Mouse (Mus musculus) left cerebral cortex, adult 18-20 months (tissue): Measurements from ENCODE around the gene Rftn1. TPM values are rescaled to one million over a fixed set of nuclear protein-coding genes. Genes with fewer than 3 reads are reported as not detected.
A peak's percentile ranks its signal among the peaks of the same experiment; 100 is the strongest.

Experiments used
- DNase-seq, 2 experiments: peaks; one replicate each; pipeline ENCODE4 v3.0.0; 2021 to 2022; ENCODE audit warnings: low spot score in 2 of 2, mixed read lengths in 1 of 2
- total RNA-seq, 2 experiments: library from RNA; stranded (reverse); gene quantifications; 2 replicates each; pipeline ENCODE4 v1.2.3; 2021

Rftn1 gene
- total RNA-seq, 2 experiments from 2014 or later, result 9.8 to 10.0 TPM

DNA sequence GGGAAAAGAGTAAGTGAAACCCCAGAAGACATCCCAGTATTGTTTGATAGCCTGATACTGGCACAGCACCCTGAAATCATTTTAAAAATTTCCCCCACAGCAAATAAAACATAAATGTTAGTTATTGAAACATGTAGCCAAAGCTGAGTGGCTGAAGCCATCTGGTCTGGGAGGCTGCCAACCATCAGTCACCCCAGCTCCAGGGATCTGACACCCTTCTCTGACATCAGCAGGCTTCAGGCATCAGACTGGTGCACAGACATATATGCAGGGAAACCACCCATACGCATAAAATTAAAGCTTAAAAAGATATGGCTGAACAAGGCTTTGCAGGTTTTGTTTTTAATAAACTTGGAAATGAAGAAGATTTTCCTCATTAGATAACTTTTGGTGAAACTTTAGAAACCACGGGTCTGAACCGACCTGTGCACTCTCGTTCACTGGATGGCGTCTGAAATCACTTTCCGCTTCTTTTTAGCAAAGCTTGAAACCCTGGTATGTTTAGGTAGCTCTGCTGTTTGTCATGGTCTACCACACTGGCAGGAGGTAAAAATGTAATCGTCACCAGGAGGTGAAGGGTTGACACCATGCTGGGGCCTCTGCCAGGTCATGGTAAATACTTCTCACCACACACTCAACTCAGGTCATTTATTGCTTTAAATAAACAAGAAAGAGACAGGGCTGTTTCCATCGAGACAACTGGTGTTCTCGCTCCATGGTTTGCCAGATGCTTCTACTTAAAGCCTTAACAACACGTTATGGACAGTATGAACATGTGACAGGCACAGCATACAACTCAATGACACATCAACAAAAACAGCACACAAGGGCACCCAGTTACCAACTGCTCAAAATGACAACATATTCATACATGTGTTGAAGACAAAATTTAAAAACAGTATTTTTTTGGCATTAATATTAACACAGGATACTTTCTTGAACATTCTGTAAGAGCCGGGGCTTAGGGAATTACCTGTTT lies 197.6 kb downstream of the Rftn1 start:
- DNase-seq, result no peak

DNA sequence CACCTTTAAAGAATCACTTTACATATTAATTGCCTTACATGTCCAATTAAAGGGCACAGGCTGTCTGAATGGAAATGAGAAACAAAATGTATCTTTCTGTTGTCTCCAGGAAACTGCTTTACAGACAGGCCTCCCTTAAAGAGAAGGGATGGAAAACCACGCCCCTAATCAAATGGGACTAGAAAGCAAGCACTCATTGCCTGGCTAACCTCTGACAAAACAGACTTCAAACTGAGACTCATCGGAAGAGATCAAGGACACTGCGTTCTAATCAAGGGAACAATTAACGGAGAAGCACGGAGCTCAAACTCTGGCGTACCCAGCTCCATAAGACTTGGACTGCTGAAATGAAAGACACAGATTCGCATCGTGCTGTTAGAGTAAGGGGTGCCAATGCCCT lies 200.9 kb downstream of the Rftn1 start:
- DNase-seq, result no peak

DNA sequence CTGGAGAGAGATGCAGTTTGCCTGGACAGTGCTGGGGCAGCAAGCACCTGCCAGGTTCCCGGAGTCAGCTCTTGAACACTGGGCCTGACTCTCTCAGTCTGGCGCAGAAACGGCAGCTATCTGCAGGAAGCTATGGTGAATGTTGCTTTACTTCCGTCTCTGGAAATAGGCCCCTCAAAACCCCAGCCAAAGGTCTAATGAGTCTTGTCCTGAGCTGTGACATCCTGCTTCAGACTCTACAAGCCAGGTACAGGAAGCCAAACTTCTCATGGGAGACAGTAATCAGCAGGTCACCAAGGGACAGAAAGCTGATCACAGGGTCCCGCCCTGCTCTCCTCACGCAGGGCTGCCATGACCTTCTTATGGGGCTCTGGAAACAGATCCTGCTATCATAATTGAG lies 203.4 kb downstream of the Rftn1 start:
- DNase-seq, result no peak

DNA sequence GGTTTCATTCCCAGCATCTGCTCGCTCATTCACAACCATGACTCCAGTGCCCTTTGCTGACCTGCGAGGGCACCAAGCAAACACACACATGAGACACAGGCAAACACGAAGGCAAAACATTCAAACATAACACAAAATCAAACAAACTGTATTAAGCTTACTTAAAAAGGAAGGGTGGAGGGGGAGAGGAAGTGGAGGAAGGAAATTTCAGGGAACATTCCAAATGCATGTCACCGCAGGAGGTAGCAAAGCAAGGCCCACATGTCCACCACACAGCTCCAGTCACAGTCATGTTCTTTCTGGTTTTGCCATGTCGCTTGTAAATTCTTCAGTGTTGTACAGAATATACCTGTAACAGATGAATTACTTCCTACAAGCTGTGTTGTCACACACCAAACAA lies 207.0 kb downstream of the Rftn1 start:
- no peak for DNase-seq

DNA sequence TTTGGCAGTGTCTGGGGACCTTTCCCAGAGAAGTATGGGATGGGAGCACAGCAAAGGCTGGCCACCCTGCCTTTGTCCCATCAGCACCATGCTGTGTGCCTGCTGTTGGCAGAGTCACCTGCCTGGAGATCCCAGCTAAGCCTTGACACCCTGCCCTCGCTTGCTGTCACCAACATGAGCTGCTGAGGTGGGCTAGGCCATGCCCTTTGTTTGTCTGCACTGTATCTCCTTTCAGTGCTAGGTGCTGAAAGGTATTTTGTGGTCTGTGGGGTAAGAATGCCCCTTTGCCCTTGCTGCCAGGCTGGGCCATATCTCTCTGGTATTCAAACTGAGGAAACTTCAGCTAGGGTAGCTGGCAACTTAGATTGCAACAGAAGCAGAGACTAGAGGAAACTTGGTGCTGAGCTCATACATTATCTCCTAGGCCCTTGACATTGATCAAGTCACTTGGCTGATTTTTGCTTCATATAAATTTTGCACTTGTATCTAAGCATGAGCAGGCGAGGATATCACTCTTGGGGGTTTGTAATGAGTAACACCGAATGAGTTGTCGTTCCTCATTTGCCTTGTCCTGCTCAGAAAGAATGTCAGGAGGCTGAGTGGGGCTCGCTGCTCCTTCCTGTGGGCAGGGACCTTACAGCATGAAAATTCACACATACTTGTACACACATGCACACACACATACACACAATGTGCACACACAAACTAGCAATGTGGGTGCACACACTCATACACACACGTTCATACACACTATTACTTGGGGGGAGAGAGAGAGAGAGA lies 207.7 kb downstream of the Rftn1 start:
- DNase-seq, result no peak

DNA sequence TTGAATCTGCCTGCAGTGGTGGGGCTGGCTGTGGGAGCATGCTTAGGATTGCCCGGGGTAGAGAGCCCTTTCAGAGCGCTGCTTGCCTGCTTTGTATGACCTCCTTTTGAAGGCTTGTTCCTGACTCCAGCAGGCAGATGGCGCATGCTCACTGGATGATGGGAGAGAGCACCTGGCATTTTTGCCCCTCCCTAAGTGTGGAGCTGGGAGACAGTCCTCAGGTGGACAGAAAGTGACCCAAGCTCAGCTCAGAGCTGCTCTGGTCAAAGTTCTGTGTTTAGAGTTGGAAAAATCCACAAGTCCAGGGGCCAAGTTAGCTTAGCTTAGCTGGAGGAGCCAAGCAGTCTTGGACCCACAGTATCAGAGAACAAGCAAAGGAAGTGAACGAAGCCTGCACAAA lies 208.9 kb downstream of the Rftn1 start:
- no peak for DNase-seq

DNA sequence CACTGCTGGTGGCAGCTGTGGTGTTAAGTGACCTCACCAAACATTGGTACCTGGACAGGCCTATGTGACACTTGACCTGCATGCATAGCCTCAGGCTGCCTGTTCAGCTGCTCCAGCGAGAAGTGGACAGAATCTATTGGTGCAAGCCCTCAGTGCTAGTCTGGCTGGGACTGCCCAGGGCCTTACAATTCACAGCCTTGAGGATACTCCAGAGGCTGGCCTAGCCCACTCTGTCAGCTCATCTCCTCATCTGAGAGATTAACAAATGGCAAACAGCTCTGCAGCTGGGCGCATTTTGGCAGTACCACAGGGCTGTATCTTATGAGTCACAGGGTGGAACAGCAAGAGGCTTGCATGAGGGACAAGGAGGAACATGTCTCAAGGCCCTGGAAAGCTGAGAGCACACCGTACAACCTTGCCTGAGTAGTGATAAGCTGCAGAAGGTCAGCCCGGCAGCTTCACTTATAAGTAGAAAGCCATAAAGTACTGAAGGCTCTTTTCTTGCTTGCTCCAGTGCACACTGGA lies 210.7 kb downstream of the Rftn1 start:
- DNase-seq, result no peak

DNA sequence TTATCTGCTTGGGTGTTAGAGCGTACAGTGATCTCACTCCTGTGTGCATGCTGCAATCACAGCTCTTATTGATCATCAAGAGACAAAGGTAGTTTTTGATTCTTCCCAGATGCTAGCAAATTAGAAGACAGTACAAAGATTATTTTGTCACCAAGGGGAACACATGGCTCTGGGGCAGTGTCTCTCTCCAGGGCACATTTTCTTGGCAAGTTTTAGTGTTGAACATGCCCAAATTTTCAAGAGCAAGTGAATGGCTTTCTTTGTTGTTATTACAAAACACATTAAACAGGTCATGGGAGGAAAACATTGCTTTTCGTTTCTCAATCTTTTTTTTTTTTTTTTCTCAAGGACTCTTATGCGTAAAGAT lies 213.1 kb downstream of the Rftn1 start:
- DNase-seq, result no peak

DNA sequence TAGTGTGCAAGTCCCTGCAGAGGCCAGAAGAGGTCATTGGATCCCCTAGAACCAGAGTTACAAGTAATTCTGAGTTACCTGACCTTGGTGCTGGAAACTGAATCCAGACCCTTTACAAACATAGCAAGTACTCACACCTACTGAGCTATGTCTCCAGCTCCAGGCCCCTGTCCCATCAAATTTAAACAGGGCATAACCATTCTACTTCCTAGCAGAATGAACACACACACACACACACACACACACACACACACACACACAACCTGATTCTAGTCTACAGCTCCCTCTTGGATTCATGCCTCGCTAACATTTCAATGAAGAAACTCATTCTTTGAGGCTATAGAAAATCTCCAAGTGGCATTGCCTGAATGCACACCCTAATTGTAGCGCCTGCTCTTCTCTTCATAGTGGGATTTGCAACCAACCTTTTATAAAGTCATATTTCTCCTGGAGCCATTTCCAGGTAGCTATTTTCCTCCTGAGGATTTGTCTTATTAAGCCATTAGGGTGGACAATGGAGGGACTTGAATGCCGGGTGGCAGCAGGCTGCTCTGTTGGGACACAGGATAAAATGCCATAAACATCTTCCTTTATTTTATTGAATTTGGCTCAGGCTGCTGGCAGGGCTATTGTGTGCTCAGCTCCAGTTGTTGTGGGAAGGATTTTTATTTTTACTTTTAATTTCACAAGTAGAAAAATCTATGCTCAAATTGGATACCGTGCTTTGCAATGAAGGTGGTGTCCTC lies 213.6 kb downstream of the Rftn1 start:
- DNase-seq, result no peak

DNA sequence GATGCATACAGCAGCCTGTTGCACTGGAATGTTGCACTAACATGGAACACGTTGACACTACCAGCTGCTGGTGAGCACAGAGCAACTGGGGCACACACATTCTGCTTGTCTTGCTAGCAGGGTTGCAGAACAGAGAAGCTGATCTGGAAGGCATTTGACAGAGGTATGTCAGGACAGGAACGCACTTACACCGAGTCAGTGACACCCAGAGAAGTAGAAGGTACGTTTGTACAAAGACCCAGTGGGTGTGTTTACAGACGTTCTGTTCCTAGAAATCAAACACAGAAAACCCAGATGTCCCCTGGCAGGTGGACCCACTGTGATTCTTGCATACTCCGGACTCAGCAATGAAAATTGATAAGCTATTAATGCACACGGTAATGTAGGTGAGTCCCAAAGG lies 215.0 kb downstream of the Rftn1 start:
- DNase-seq, result no peak

DNA sequence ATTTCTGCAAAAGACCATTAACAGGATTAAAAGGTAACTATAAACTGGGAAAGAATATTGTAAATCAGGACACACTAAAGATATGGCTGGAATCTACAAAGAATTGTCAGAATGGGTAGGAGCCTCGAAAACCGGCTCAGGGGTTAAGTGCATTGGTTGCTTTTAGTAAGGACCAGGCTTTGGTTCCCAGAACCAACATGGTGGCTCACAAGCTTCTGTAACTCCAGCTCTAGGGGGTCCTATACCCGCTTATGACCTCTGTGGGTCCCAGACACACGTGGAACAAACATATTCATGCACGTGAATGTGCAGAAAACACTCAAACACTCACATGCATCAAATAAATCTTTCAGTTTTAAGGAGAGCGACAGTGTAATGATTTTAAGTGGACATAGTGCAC lies 215.5 kb downstream of the Rftn1 start:
- no peak for DNase-seq

DNA sequence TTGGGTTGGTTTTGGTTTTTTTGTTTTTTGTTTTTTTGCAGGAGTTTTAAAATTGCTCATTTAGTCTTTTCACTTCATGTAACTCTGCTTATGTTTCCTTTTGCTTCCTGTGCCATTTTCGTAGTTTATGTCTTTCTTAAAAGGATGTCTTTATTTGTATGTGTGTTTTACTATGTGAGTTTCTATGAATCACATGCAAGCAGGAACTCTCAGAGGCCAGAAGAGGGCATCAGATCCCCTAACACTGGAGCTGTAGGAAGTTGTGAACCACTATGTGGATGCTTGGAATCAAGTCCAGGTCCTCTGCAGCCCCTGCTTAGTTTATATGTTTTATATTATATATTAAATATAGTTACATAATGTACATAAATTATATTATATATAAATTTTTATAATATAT lies 218.3 kb downstream of the Rftn1 start:
- no peak for DNase-seq

DNA sequence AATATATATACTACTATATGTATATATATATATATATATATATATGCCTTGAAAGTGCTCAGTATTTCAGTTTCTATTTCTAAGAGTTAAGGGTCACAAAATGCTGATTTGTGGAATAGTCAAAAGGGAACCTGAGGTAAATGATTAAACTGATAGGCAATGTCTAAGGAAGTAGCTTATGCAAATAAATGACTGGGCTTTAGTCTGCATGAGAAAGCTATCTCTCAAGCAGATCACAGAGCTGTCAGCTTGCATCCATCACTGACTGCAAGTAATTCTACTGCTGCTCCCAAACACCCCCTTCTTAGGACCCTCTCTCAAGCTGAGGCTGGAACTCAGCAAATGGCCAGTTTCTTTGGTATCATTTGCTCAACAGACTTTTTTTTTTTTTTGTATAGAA lies 219.4 kb downstream of the Rftn1 start:
- DNase-seq, result no peak

DNA sequence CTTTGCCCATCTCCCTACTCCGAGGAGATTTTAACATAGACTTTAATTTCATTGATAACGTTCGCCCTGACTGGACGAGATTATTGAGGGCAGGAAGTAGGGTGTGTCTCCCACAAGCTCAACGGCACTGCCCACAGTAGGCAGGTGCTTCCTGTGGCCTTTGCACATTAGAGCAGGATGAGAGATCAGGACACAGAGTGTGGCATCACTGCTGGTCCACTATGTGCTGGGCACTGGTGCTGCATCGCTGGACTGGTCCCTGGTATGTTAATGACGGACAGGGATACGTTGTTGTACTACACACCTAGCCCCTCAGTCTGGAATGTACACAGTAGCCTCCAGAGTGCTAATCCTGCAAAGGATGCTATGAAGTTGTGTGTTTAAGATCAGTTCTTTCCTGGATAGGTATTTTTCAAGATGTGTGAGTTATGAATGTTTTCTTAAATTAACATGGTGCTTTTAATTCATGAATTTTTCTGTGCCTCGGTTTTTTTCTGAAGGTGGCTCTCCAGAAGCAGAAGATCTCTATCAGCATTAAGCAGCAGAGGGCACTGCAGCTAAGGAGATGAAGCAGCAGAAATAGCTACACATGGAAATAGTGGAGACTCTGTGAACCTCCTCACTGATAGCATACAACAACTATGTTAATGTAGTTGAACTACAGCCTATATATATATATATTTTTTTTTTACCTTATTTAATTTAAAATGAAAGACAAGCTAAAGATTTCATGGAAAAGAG lies 221.8 kb downstream of the Rftn1 start:
- peak; percentile 59 to 65 for DNase-seq

DNA sequence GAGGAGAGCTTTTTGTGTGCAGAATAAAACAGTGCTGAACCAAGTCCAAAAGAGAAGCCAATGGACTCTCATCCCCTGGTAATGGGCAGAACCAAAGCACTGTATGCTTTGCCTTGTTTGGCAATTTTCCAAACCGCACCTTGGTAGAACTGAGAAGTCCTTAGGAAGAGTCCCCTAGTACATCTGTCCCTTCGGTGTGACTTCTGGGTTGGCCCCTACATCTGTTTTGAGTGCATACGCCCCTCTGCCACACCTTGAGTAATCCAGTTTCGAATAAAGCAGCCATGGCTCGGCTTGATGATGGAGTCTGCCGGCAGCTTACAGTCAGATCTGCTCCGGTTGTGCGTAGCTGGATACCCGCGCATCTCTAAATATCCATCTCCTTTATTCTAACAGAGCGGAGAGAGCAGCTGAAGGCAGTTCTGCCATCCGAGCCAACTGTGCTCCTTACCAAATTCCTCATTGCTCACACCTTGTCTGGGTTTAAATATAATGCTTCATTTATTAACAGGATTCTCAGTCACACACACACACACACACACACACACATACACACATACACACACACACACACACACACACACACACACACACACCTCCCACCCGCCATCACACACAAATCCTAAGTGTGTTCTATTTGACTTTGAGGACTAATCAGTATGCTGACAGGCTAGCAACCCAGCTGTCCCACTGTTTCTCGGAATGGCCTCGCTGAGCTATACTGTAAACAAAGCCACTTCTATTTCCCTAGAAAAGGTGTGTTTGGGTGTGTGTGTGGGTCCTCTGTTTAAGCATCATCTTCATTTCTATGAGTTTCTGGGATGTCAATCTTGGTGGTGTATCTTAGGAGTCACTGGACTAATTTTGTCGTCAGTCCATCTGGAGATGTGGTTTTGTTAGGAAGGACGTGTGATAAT lies 224.4 kb downstream of the Rftn1 start:
- no peak for DNase-seq

DNA sequence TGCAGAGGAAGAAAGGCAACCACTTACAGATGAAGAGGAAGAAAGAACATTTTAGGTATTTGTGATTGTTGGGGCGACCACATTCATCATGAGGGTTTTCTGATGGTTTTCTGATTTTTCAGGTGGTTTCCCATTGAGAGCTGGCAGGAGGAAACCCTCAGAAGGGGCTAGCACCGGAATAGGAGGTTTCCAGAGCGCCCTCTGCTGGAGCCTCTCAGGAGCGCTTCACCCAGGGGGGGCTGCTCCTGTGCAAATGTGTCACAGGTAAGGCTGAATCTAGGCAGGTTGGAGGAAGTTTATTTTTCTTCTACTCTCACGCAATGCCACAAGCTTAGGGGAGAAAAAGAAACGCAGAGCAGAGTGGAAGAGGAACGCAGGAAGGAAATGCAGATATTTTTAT lies 225.4 kb downstream of the Rftn1 start:
- DNase-seq, result no peak

DNA sequence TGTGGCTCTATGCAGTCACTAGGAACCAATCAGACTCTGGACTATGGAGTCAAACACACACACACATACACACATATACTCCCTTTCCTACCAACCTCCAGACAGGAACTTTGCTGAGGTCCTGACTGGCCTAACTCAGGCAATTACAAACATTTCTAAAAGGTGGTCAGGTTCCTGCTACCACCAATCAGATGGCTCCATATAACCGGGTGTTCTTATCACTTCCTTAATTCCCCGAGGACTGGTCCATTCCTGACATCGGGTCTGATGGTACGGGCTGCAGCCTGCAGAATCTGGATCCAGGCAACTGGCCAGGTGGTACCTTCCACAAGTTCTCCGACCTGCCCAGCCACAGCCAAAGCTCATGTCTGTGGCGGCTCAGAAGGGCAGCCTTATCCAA lies 226.0 kb downstream of the Rftn1 start:
- no peak for DNase-seq

DNA sequence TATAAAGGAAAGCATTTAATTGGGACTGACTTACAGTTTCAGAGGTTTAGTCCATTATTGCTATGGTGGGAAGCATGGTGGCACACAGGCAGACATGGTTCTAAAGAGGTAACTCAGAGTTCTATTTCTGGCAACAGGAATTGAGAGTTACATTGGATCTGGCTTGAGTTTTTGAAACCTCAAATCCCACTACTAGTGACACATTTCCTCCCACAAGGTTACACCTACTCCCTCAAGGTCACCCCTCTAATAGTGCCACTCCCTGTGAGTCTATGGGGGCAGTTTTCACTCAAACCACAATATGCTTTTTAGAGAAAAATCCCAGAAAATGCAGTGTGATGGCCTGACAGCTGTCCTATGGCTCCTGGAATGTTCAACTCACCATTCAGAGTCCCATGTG lies 231.5 kb downstream of the Rftn1 start:
- DNase-seq, result no peak

DNA sequence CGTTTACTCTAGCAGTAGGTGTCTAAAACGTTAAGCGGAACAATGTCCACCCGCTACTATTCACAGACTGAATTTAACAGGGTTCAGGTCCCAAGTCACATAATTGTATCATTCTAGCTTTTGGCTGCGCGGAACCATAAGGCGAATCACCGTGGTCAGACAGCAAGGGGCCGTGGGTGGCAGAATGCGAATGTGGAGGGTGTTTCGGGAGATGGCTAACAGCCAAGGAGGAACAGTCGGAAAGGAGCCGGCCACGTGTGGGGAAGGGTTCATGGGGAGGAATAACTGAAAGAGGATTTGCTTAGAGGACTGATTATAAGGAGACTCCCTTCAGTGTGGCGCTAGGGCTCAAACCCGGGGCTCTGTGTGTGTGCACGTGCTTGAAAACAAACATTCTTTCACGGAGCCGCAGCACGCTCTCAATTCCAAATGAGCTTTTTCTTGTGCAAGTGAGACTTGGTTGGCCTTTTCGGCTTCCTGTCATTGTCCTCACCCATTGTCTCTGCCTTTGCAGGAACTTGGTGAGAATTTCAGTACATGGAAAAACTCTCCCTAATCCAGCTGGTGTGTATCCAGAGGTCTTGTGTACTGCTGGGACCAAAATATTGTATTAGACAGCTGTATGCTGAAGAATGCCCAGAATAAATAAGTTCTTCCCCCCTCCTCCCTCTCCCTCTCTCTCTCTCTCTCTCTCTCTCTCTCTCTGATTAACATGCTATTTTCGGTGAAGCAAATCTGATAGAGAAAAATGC lies 238.4 kb downstream of the Rftn1 start:
- no peak for DNase-seq
